Mouse (Mus musculus) ovary, postnatal 36 days (tissue): Measurements from ENCODE around the gene Lrrc61.

ENCODE experiments used
- DNase-seq: peaks from one replicate; pipeline ENCODE4 v3.0.0; 2022; ENCODE audit warnings: low spot score, mixed read lengths

The Lrrc61 gene

DNA sequence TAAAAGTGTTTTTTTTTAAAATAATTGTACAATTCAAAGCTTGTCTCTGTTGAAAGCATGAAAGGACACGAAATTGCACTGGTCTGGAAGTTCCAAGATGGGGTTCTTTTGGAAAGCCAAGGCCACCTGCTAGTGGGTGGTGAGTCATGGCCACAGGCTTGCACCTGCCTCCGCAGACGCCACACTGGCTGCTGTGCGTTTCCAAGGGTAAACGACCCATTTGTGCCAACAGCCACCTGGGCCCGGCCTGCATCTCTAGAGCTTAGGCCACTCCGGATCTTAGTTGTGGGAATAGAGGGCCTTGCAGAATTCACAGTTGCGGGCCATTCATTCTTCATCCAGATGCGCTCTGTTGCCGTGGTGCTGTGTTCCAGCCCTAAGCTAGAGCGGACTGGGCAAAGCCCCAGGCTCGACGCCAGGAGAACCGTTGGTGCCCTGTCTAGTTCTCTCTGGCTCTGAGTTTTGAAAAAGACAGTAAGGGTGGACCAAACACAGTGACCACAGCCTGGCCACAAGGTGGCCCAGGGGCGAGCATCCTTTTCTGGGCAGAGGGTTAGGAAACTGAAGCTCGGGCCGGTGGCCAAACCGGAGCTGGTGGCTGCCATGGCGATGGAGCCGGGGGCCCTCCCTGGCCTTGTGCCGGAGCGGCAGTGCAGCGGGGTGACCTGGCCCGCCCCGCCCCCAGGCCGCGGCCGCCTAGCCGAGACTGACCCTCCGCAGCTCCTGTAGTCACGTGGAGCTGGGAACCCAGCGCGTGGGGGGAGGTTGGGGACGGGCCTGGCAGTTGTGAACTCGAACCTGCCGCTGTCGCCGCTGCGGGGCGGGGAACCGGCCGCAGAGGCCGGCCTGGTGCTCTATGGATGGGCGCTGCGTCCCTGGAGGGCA lies 38.8 kb downstream of the Lrrc61 start, which contains the start of the genes Repin1 and Gm44965:
TSS of gene Repin1 (plus strand) at position 726 of the 885 bp plus-strand sequence.
TSS of gene Gm44965 (plus strand) at position 784 of the 885 bp plus-strand sequence.
- peak; percentile 96 for DNase-seq

DNA sequence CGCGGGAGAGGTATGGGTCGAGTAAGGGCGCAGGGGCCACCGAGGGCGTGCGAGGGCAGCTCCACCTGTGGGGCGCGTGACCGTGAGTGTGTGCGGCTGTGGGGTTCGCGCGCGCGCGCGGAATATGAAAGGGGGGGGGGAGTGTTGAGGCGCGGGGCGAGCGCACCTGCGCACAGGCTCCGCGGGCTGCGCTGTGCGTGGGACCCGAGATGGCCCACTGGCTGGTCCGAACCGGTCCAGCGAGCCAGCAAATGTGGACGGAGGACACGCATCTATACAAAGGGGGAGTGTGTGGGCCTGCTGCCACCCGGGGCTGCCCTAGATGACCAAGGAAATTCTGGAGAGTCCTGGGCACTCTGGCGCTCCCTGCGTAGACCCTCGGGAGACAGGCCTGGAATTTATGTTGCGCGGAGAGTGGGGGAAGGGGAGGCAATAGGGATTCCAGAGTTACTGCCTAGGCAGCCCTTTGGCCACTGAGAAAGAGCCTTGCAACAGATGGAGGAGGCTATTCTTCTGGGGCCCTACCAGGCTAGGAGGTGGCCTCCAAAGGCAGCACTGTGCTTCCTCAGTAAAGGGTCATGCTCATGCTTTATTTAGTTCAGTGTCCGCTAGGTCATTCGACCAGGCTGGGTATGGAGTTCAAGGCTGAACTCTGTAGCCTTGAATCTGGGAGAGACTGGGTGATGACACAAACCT lies 39.6 kb downstream of the Lrrc61 start:
- DNase-seq, result no peak

DNA sequence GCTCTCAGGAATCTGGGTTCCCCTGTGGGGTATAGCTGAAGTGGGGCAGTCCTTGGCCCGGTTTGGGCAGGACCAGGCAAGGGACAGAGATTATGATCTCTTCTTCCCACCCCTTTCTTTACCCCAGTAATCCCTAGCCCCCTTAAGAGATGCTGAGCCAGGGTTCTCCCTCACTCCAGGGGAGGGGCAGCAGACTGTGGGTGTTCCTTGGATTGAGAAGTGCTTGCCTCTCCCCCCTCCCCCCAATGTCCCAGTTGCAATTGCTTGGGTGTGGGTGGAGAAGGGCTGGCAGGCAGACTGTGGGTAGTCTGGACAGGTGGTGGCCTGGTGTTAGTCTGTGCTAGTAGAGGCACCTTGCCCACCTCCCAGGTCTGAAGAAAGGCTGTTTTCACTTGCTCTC lies 40.7 kb downstream of the Lrrc61 start:
- DNase-seq, result no peak

GRCm38 (mm10) chr6:48596545-48597232 lies 42.1 kb downstream of the Lrrc61 start:
- no peak for DNase-seq

DNA sequence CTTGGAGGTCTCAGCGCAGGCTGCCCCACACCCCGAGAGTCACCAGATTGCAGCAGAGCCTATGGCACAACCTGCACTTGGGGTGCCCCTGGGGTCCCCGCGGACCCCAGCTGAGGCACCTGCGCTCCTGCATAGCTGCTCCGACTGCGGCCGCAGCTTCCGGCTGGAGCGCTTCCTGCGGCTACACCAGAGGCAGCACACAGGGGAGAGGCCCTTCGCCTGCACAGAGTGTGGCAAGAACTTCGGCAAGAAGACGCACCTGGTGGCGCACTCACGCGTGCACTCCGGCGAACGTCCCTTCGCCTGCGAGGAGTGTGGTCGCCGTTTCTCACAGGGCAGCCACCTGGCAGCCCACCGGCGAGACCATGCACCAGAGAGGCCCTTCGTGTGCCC lies 42.6 kb downstream of the Lrrc61 start:
- no peak for DNase-seq

GRCm38 (mm10) chr6:48600594-48600993 lies 46.0 kb downstream of the Lrrc61 start:
- no peak for DNase-seq

DNA sequence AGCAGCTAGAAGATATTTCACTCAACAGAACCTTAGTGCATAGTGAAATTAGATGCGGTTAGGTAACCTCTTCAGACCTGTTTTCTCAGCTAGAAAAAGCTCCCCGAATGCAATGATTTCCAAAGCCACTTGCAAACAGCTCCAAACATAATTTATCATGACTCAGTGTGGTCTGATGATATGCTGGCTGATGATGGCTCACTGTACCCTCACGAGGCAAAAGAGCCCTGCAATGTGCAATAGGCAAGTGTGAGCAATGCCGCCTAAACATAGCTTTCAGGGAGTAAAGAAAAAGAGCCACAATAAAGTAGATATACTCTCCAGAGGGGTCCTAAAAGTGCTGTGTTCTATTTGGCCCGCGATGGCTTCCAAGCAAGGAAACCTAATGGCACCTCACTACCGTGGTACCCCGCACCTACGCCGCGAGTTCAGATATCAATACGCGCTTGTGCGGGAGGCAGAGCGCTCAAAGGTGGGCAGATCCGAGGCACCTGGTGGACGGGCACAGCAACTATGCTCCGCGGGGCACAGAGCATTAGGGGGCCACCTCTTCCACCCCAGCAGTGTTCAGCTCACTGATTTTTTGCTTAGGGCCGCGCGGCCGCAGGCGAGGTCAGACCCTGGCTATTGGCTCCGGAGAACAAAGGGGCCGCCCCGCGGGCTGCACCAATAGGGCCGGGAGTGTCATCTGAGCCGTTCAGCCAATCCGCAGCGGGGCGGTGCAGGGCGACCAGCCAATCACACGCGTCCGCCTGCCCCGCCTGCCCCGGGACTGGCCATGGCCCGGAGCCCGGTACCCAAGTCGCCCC lies 46.9 kb downstream of the Lrrc61 start, which contains the start of gene Zfp775:
TSS of gene Zfp775 (plus strand) at position 793 of the 809 bp plus-strand sequence.
- DNase-seq, result peak; percentile 97

DNA sequence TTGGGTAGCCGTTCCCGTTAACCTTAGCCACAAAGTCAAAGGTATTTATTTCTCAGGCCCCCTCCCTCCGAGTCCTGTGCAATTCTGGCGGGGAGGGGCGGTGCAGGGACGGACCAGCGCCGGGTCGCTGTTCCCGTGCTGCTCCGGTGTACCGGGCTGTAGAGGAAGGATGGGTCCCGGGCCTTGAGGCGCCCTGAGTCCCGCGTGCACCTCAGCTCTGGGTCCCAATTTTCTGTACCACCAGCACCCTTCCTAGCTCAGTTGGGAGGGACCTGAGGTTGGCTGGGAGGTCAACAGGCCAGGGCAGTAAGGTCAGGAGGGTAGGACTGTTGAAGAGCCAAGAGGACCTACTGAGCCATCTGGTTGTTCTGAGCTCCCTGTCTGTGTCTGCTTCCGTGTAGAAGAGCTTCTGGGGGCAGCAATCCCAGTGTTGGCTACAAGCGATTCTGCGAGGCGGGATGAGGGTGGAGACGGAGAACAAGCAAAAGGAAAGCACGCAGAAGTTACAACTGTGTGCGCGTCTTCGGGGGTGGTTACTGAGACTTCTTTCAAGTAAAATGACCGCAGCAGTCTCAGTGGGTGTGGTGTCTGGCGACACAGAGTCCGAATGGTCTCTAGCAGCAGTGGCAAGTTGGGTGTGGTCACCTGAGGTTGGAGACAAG lies 47.6 kb downstream of the Lrrc61 start:
- no peak for DNase-seq

- DNase-seq, result no peak
Observed at GRCm38 (mm10) chr6:48608124-48608523, 53.5 kb downstream of the Lrrc61 start.

DNA sequence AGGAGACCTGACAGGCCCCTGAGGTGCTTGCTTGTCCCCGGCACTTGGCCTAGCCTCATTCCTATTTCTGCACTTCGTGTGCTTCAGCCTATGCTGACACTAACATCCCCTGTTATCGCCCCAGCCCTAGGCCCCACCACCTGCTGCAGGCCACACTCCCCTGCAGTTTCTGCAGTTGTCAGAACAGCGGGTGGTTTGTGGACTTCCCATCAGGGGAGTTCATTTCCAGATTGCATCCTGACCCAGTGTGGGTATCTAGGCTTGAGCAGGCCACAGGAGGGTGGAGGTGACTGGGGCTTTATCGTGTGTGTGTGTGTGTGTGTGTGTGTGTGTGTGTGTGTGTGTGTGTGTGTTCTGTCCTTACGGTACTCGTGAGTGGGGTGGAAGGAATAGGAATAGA lies 54.9 kb downstream of the Lrrc61 start:
- no peak for DNase-seq

DNA sequence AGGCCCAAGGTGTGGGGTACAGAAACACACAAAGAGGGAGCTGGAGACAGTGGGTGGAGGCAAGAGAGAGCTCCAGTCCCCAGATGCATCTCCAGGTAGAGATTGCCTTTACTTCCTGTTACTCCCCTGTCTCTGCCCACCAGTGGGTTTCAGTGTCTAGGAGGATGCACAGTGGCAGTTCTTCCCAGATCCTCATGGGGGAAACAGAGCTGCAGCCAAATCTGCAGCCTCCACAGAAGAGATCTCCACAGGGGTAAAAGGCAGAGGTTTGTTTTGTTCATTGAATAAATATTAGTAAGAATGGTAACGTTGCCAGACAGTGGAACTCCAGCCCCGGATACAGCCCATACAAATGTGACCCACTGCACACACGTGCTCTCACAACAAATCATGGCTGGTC lies 56.1 kb downstream of the Lrrc61 start:
- DNase-seq, result no peak

GRCm38 (mm10) chr6:48613464-48613863 lies 58.9 kb downstream of the Lrrc61 start:
- no peak for DNase-seq

GRCm38 (mm10) chr6:48614756-48615155 lies 60.2 kb downstream of the Lrrc61 start:
- DNase-seq, result no peak

DNA sequence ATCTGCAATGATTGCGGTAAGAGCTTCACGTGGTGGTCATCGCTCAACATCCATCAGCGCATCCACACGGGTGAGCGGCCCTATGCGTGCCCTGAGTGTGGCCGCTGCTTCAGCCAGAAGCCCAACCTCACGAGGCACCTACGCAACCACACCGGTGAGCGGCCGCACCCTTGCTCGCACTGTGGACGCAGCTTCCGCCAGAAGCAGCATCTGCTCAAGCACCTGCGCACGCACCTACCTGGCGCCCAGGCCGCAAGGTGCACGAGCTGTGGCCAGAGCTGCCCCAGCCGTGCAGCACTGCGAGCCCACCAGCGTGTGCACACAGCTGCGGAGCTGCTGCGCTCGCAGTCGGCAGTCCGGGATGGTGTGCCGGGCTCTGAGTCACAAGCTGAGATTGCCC lies 65.4 kb downstream of the Lrrc61 start:
- DNase-seq, result no peak
